Comparison of ENCODE assay signal across 19 mouse cellular contexts in genomic region chr19:10213796-10214471, GRCm38 (mm10). TPM values are rescaled to one million over a fixed set of nuclear protein-coding genes. Genes with fewer than 3 reads are reported as not detected.
DNase-seq lines count a peak whose midpoint lies in the region.
"Had no signal": no experiment of that assay in that cellular context is flagged by ENCODE, and none has a peak within 500 bp of the region (broad histone marks: within the 10 kb centered on the region; RNA-seq: fewer than 3 reads in every experiment).

No protein-coding gene starts in this region.

- H3K4me3 ChIP-seq in heart, embryonic 10.5 days: no peak overlapping the region
- H3K4me3 ChIP-seq: embryonic facial prominence, embryonic 10.5 days; forebrain, embryonic 13.5 days; hindbrain, embryonic 13.5 days had no signal

- H3K4me1 ChIP-seq in heart, embryonic 10.5 days: no peaks in the 10 kb centered on the region
- H3K4me1 ChIP-seq: forebrain, embryonic 13.5 days; hindbrain, embryonic 13.5 days had no signal

- H3K27ac ChIP-seq in heart, embryonic 10.5 days: no peak overlapping the region
- H3K27ac ChIP-seq: embryonic facial prominence, embryonic 10.5 days; forebrain, embryonic 13.5 days; hindbrain, embryonic 13.5 days; hindbrain, postnatal 0 days had no signal

- no peaks in the 10 kb centered on the region for H3K9me3 ChIP-seq in heart, embryonic 10.5 days
- H3K9me3 ChIP-seq: embryonic facial prominence, embryonic 10.5 days; forebrain, embryonic 13.5 days; hindbrain, embryonic 13.5 days had no signal

- H3K36me3 ChIP-seq in heart, embryonic 10.5 days: peaks cover 82% of the 10 kb centered on the region

- 87% methylated on average over 10 of the region's 10 CpGs for WGBS in heart, embryonic 10.5 days

- DNase-seq in adrenal gland, postnatal 14 days: peak; percentile 37
- no peak for DNase-seq in adrenal gland, adult 18-20 months (ENCODE audit: low spot score in 2 of 2)
- DNase-seq in heart, adult 11 months: peak; percentile 98
- no peak for DNase-seq in heart, postnatal 4 days
- peak; percentile 53 to 64 for DNase-seq in heart, adult 9 months (ENCODE audit: low spot score in 2 of 2)
- no peak for DNase-seq in heart, embryonic 10.5 days (ENCODE audit: low spot score)
- no peak for DNase-seq in spleen, postnatal 36 days (ENCODE audit: low spot score in 2 of 2)
- DNase-seq: adrenal gland, postnatal 25 days; cerebellum, adult 9-10 months; forebrain, postnatal 0 days; gastrocnemius, postnatal 25 days; kidney, adult 11 months; kidney, adult 9 months had no signal

- no peaks in the 10 kb centered on the region for H3K27me3 ChIP-seq in heart, embryonic 10.5 days (ENCODE audit: insufficient read depth, poor library complexity, severe bottlenecking)
- H3K27me3 ChIP-seq: forebrain, embryonic 13.5 days; hindbrain, embryonic 13.5 days had no signal

RNA-seq across cellular contexts. Expression of gene Fen1, which starts 10.0 kb away (rescaled TPM):
- total RNA-seq in adrenal gland, postnatal 14 days (2021): 20.6 and 21.7 TPM in 2 replicates
- total RNA-seq in adrenal gland, adult 18-20 months (2021): 10 to 100 TPM in 1 of 2 experiments, 1 to 10 TPM in 1; 7.1 to 12.4 TPM
- 10 to 100 TPM; 26.8 to 27.2 TPM for total RNA-seq in heart, postnatal 4 days (2021)
- polyA plus RNA-seq in heart, embryonic 10.5 days (2016; fragmentation: Nextera tagmentation; extraction: Ambion mirVana): 96.5 and 128 TPM in 2 replicates

RNA-seq across cellular contexts. Expression of gene Tmem258, which starts 10.1 kb away (rescaled TPM):
- total RNA-seq in adrenal gland, postnatal 14 days (2021): 161 and 170 TPM in 2 replicates
- 100 to 1,000 TPM; 139 to 159 TPM for total RNA-seq in adrenal gland, adult 18-20 months (2021)
- total RNA-seq in heart, postnatal 4 days (2021): 100 to 1,000 TPM; 160 TPM
- 384 and 400 TPM in 2 replicates for polyA plus RNA-seq in heart, embryonic 10.5 days (2016; fragmentation: Nextera tagmentation; extraction: Ambion mirVana)

RNA-seq across cellular contexts. Expression of gene Myrf, which starts 26.6 kb away (rescaled TPM):
- total RNA-seq in adrenal gland, postnatal 14 days (2021): 2.6 and 4.7 TPM in 2 replicates
- total RNA-seq in adrenal gland, adult 18-20 months (2021): 1 to 10 TPM; 2.1 to 2.8 TPM
- total RNA-seq in heart, postnatal 4 days (2021): 10 to 100 TPM in 1 of 2 experiments, 1 to 10 TPM in 1; 9.0 to 11.9 TPM
- polyA plus RNA-seq in heart, embryonic 10.5 days (2016; fragmentation: Nextera tagmentation; extraction: Ambion mirVana): 17.4 and 30.6 TPM in 2 replicates
- total RNA-seq: gastrocnemius, adult 18-20 months; gastrocnemius, postnatal 25 days; hematopoietic stem cell, adult 5-6 weeks had no signal

RNA-seq across cellular contexts. Expression of gene Fads1, which starts 31.2 kb away (rescaled TPM):
- total RNA-seq in adrenal gland, postnatal 14 days (2021): 324 and 362 TPM in 2 replicates
- total RNA-seq in adrenal gland, adult 18-20 months (2021): 1,000 to 10,000 TPM in 1 of 2 experiments, 100 to 1,000 TPM in 1; 659 to 1,051 TPM
- total RNA-seq in heart, postnatal 4 days (2021): 10 to 100 TPM; 52.4 to 54.5 TPM
- polyA plus RNA-seq in heart, embryonic 10.5 days (2016; fragmentation: Nextera tagmentation; extraction: Ambion mirVana): 76.6 and 89.6 TPM in 2 replicates

Comparison
In these comparisons a context has a peak if more than half of its experiments do, and no peak if none do; other contexts are left out.
1. DNase-seq: peak in adrenal gland, postnatal 14 days (single experiment), heart, adult 11 months (single experiment) and heart, adult 9 months (2 of 2); none in adrenal gland, adult 18-20 months (0 of 2), heart, postnatal 4 days (single experiment), heart, embryonic 10.5 days (single experiment) and spleen, postnatal 36 days (0 of 2).